Mouse (Mus musculus) cortical plate, adult 2 months (tissue): ENCODE data around the gene 4930451I11Rik.

Experiments used
- CTCF ChIP-seq: fragments of 200-500 bp; IDR thresholded peaks from 2 replicates; pipeline ENCODE4 v1.5.1; 2011; ENCODE audit warnings: mild to moderate bottlenecking, control low read depth, low read length; ENCODE audit not compliant: insufficient read depth; ENCODE audit errors: extremely low read depth
- POLR2A ChIP-seq: fragments of 200-500 bp; IDR thresholded peaks from 2 replicates; pipeline ENCODE4 v1.6.1; 2011; ENCODE audit warnings: mild to moderate bottlenecking, low read length, control low read depth; ENCODE audit not compliant: insufficient read depth; ENCODE audit errors: extremely low read depth

DNA sequence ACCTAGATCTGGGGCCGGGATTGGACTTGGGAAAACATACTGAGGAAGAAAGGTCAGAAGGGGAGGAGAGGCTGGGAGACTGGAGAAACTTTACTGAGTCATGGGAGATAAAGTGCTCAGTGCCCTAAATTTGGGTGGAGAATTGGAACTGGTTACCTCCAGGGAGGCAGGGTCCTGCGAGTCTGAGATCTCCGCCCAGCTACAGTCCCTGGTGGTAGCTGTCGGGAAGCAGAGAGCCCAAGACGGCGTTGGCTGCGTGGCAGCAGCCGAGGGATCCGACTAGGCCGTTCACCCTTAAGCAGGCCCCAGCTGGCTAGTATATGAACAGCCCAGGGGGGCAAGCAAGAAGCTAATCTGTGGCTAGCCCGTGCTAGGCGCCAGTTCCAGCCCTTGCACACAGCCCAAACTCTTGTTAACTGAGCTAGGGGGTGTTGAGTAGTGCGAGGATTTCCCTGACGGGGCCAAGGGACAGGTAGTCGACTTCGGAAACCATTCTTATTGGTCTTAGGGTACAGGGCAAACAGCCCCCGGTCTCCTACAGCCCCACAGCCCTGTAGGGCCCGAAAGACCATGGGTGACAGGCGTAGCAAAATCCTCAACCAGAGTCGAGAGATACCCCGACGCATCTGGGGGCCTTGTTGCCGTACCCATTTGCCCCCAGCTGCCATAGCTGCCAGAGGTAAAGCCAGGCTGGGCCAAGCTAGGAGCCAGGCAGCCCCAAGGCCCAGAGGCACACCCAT, 38.5 kb upstream of the 4930451I11Rik start:
- TF ChIP-seq CTCF (no peak), POLR2A (no peak)
